Mouse (Mus musculus) limb, embryonic 10.5 days (tissue): ENCODE measurements at regions not wholly inside any gene's neighbourhood (a gene's known extent, or its start where the extent isn't known, plus 50 kb on each side); places are given as distances from the start of the nearest gene placed in this dataset.
A peak's percentile ranks its signal among the peaks of the same experiment; 100 is the strongest.

Experiments used
- DNase-seq: peaks from one replicate; pipeline ENCODE4 v3.0.0-alpha.2; 2017; ENCODE audit warnings: low spot score
- H3K27ac ChIP-seq: fragments of 300-500 bp; sonication (generic); 2 replicates; pipeline ENCODE4 v1.5.1; 2016; ENCODE audit warnings: mild to moderate bottlenecking
- H3K27me3 ChIP-seq: fragments of 300-500 bp; sonication (generic); 2 replicates; pipeline ENCODE4 v1.6.1; 2016; ENCODE audit warnings: low read depth, mild to moderate bottlenecking; ENCODE audit not compliant: poor library complexity, severe bottlenecking
- H3K36me3 ChIP-seq: fragments of 300-500 bp; sonication (generic); 2 replicates; pipeline ENCODE4 v1.6.1; 2016; ENCODE audit warnings: mild to moderate bottlenecking, moderate library complexity
- H3K4me1 ChIP-seq: fragments of 300-500 bp; sonication (generic); 2 replicates; pipeline ENCODE4 v1.6.1; 2016
- H3K4me3 ChIP-seq: fragments of 300-500 bp; sonication (generic); 2 replicates; pipeline ENCODE4 v1.5.1; 2016; ENCODE audit warnings: mild to moderate bottlenecking, moderate library complexity
- H3K9me3 ChIP-seq: fragments of 300-500 bp; sonication (generic); replicated peaks from 2 replicates; pipeline ENCODE4 v1.6.1; 2016; ENCODE audit warnings: mild to moderate bottlenecking
- WGBS: fragments of 180-500 bp; shearing (Covaris S2); methylation state at CpG from one replicate; pipeline ENCODE4 v1.1.7; 2016; 5-methylcytosine and 5-hydroxymethylcytosine counted together

- DNase-seq = peak; percentile 45
- Histone ChIP-seq H3K4me3 (no peak overlapping the region), H3K4me1 (no peaks in the 10 kb centered on the region), H3K27me3 (no peaks in the 10 kb centered on the region), H3K9me3 (no peaks in the 10 kb centered on the region), H3K36me3 (no peaks in the 10 kb centered on the region), H3K27ac (no peak overlapping the region)
- 15% methylated on average over 3 of the region's 3 CpGs for WGBS
Observed at GRCm38 (mm10) chr6:121560852-121561251, 74.3 kb upstream of the A2m start.

GRCm38 (mm10) chr6:121560393-121560793 is 74.8 kb upstream of the A2m start:
- H3K27ac ChIP-seq = no peak overlapping the region
- H3K4me1 ChIP-seq = no peaks in the 10 kb centered on the region
- no peaks in the 10 kb centered on the region for H3K36me3 ChIP-seq
- H3K9me3 ChIP-seq = no peaks in the 10 kb centered on the region
- DNase-seq = no peak
- 64% methylated on average over 1 of the region's 1 CpGs for WGBS
- no peak overlapping the region for H3K4me3 ChIP-seq
- H3K27me3 ChIP-seq = no peaks in the 10 kb centered on the region

GRCm38 (mm10) chr6:121556481-121556880 is 78.7 kb upstream of the A2m start:
- Histone ChIP-seq H3K36me3 (no peaks in the 10 kb centered on the region), H3K4me1 (no peaks in the 10 kb centered on the region), H3K9me3 (no peaks in the 10 kb centered on the region), H3K4me3 (no peak overlapping the region), H3K27me3 (no peaks in the 10 kb centered on the region), H3K27ac (no peak overlapping the region)
- 12% methylated on average over 3 of the region's 3 CpGs for WGBS
- DNase-seq = peak; percentile 59

- H3K27ac ChIP-seq = no peak overlapping the region
- 90% methylated on average over 2 of the region's 2 CpGs for WGBS
Observed at GRCm38 (mm10) chr6:121553501-121554132, 80.1 kb upstream of the Iqsec3 start.

DNA sequence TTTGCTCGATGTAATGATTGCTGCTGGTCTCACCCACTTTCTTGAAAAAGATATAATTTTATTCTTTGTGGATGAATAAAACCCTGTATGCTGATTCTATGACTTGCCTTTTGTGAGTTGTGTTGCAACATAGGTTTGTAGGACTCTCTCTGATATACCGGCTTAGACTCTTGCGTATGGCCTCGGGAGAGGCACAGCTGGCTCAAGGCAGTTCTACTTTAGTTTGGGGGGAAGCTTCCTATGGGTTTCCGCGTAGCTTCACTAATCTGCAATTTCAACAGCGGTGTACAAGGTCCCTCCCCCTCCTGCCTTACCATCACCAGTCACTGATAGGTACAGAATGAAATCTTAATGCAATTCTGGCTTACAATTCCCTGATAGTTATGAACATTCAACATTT is 60.0 kb upstream of the Iqsec3 start:
- no peaks in the 10 kb centered on the region for H3K36me3 ChIP-seq
- H3K27ac ChIP-seq = no peak overlapping the region
- DNase-seq = no peak
- no peaks in the 10 kb centered on the region for H3K9me3 ChIP-seq
- no peak overlapping the region for H3K4me3 ChIP-seq
- 84% methylated on average over 7 of the region's 7 CpGs for WGBS
- H3K4me1 ChIP-seq = no peaks in the 10 kb centered on the region
- no peaks in the 10 kb centered on the region for H3K27me3 ChIP-seq

More at GRCm38 (mm10) chr6:121553501-121554132, 80.1 kb upstream of the Iqsec3 start:
- Histone ChIP-seq H3K9me3 (no peaks in the 10 kb centered on the region), H3K36me3 (no peaks in the 10 kb centered on the region), H3K27me3 (no peaks in the 10 kb centered on the region), H3K4me1 (no peaks in the 10 kb centered on the region), H3K4me3 (no peak overlapping the region)
- DNase-seq = no peak

DNA sequence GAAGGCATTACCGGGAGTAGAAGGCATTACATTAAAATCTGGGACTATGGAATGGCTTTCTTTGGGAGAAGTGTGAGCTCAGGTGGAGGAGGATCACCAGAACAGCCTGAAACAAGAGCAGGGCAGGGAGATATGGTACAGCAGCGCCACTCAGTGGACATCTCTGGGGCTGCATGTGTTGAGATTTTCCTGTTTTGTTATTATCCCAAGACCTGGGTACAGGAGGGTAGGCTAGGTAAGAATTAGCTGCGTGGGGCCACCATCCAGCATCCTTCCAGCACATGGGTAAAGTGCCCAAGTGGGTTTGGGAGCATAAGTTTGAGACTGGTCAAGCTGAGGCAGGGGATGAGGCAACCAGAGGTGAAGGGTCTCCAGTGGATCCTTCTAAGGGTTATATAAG is 59.4 kb upstream of the Iqsec3 start:
- no peaks in the 10 kb centered on the region for H3K27me3 ChIP-seq
- peak; percentile 83 for DNase-seq
- H3K9me3 ChIP-seq = no peaks in the 10 kb centered on the region
- no peak overlapping the region for H3K27ac ChIP-seq
- 6% methylated on average over 3 of the region's 3 CpGs for WGBS
- H3K4me1 ChIP-seq = no peaks in the 10 kb centered on the region
- no peaks in the 10 kb centered on the region for H3K36me3 ChIP-seq
- no peak overlapping the region for H3K4me3 ChIP-seq

GRCm38 (mm10) chr6:121531825-121532389 is 58.4 kb upstream of the Iqsec3 start:
- no peaks in the 10 kb centered on the region for H3K36me3 ChIP-seq
- peak; percentile 19 for DNase-seq
- no peaks in the 10 kb centered on the region for H3K4me1 ChIP-seq
- no peak overlapping the region for H3K4me3 ChIP-seq
- no peaks in the 10 kb centered on the region for H3K27me3 ChIP-seq
- no peak overlapping the region for H3K27ac ChIP-seq
- 73% methylated on average over 13 of the region's 13 CpGs for WGBS
- H3K9me3 ChIP-seq = no peaks in the 10 kb centered on the region

DNA sequence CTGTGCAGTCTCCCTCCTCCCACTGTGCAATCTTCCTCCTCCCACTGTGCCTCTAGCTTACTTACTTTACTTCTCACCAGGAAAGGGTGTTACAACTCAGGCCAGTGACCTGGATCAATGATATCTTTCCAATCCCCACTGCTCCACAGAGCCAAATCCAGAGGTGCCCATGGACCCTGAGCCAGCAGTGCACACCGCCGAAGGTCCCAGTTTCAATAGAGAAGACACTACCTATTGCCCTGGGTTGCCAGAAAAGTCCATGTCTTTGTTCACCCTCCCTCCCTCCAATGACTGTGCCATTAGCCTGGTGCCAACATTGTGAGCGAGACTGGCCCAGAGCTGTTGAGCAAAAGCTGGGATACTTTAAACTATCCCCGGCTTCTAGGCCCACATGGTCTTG is 53.8 kb upstream of the Iqsec3 start:
- Histone ChIP-seq H3K27me3 (no peaks in the 10 kb centered on the region), H3K9me3 (no peaks in the 10 kb centered on the region), H3K4me3 (no peak overlapping the region), H3K36me3 (no peaks in the 10 kb centered on the region), H3K27ac (no peak overlapping the region), H3K4me1 (peaks cover 2% of the 10 kb centered on the region; the same call in 1 of the 2 replicates)
- WGBS = 96% methylated on average over 4 of the region's 4 CpGs
- peak; percentile 22 for DNase-seq

- peaks cover 2% of the 10 kb centered on the region; the same call in 1 of the 2 replicates for H3K4me1 ChIP-seq
- H3K4me3 ChIP-seq = no peak overlapping the region
- peak; percentile 19 for DNase-seq
- H3K36me3 ChIP-seq = no peaks in the 10 kb centered on the region
- 89% methylated on average over 2 of the region's 2 CpGs for WGBS
- H3K27ac ChIP-seq = no peak overlapping the region
- no peaks in the 10 kb centered on the region for H3K27me3 ChIP-seq
- no peaks in the 10 kb centered on the region for H3K9me3 ChIP-seq
Observed at GRCm38 (mm10) chr6:121526121-121526520, 52.6 kb upstream of the Iqsec3 start.

DNA sequence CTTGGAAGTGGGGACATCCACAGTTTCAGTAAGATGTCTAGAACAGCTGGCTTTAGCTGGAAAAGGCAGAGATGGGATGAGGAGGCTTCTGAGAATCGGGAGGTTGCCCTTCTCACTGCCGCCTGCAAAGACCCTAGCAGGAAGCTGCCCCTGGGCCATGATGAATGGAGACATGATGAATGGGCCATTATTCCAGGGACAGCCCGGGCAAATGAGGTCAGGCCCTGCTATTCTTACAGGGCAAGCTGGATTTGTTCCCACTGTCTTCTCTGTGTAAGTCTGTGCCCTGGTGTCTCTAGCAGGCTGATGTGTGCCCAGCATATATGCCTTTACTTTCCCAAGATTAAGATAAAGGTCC is 51.1 kb upstream of the Iqsec3 start:
- no peak overlapping the region for H3K4me3 ChIP-seq

GRCm38 (mm10) chr6:121523882-121524612 is 50.6 kb upstream of the Iqsec3 start:
- no peak for DNase-seq
- Histone ChIP-seq H3K4me3 (no peak overlapping the region), H3K9me3 (no peaks in the 10 kb centered on the region), H3K4me1 (peaks cover 2% of the 10 kb centered on the region; the same call in 1 of the 2 replicates), H3K27ac (no peak overlapping the region), H3K36me3 (no peaks in the 10 kb centered on the region), H3K27me3 (no peaks in the 10 kb centered on the region)
- 84% methylated on average over 11 of the region's 11 CpGs for WGBS

More for the DNA sequence above, 51.1 kb upstream of the Iqsec3 start:
- no peak overlapping the region for H3K27ac ChIP-seq
- no peaks in the 10 kb centered on the region for H3K36me3 ChIP-seq
- no peaks in the 10 kb centered on the region for H3K27me3 ChIP-seq
- DNase-seq = no peak
- 33% methylated on average over 3 of the region's 3 CpGs for WGBS
- H3K4me1 ChIP-seq = peaks cover 2% of the 10 kb centered on the region; the same call in 1 of the 2 replicates
- H3K9me3 ChIP-seq = no peaks in the 10 kb centered on the region
